Mouse (Mus musculus): ENCODE results near the gene Fkbp9.

DNA sequence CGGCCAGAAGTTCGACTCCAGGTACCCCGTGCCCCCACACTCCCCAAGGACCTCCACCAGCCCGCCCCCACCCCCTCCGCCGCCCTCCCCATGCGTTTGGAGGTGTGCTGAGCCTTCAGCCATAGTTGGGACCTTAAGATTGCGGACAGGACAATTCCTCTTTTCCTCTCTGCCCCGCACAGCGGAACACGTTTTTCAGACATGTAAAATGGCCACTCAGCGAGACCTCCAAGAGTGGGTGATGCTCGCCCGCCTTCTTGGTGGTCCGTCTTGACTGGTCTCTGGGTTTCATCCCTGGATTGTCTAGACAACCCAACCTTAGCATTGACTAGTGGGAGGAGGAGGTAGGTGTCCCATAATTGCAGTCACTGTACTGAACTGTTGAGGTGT lies 543 bp downstream of the Fkbp9 start:
- TF ChIP-seq CTCF (IDR thresholded peaks at IDR 0.05; ENCODE audit: control insufficient read depth, insufficient read depth, low read length) (no peak), POLR2A (IDR thresholded peaks at IDR 0.05; ENCODE audit: borderline replicate concordance, control insufficient read depth, low read depth, low read length) (no peak)
